Mouse (Mus musculus) neural tube, embryonic 11.5 days (tissue): Measurements from ENCODE around the gene Nup188. TPM values are rescaled to one million over a fixed set of nuclear protein-coding genes. Genes with fewer than 3 reads are reported as not detected.
A peak's percentile ranks its signal among the peaks of the same experiment; 100 is the strongest.

Experiments used
- ATAC-seq: fragments of 200-750 bp; cut with Nextera tagmentation; 2 replicates; pipeline ENCODE4 v1.8.0; 2017; ENCODE audit warnings: moderate number of reproducible peaks, mild to moderate bottlenecking, moderate TSS enrichment, moderate library complexity; ENCODE audit not compliant: insufficient read depth, low FRiP score, low TSS enrichment
- DNase-seq: peaks from one replicate; pipeline ENCODE4 v3.0.0-alpha.2; 2015; ENCODE audit warnings: low spot score
- H3K27ac ChIP-seq: fragments of 300-500 bp; sonication (generic); 2 replicates; pipeline ENCODE4 v1.5.1; 2014; ENCODE audit warnings: low read depth, mild to moderate bottlenecking, low read length
- H3K27me3 ChIP-seq: fragments of 300-500 bp; sonication (generic); 2 replicates; pipeline ENCODE4 v1.6.1; 2014; ENCODE audit warnings: mild to moderate bottlenecking, low read length, mixed read lengths; ENCODE audit not compliant: control insufficient read depth, insufficient read depth
- H3K36me3 ChIP-seq: fragments of 300-500 bp; sonication (generic); 2 replicates; pipeline ENCODE4 v1.6.1; 2014; ENCODE audit warnings: mild to moderate bottlenecking, low read length, moderate library complexity, mixed read lengths; ENCODE audit not compliant: control insufficient read depth, insufficient read depth
- H3K4me1 ChIP-seq: fragments of 300-500 bp; sonication (generic); 2 replicates; pipeline ENCODE4 v1.6.1; 2014; ENCODE audit warnings: low read length, mixed read lengths; ENCODE audit not compliant: control insufficient read depth, insufficient read depth
- H3K4me2 ChIP-seq: fragments of 300-500 bp; sonication (generic); 2 replicates; pipeline ENCODE4 v1.6.1; 2014; ENCODE audit warnings: low read depth, mild to moderate bottlenecking, moderate library complexity
- H3K4me3 ChIP-seq: fragments of 300-500 bp; sonication (generic); 2 replicates; pipeline ENCODE4 v1.5.1; 2014; ENCODE audit warnings: low read depth, low read length
- H3K9ac ChIP-seq: fragments of 300-500 bp; sonication (generic); 2 replicates; pipeline ENCODE4 v1.6.1; 2014; ENCODE audit warnings: mild to moderate bottlenecking, low read length
- H3K9me3 ChIP-seq: fragments of 300-500 bp; sonication (generic); 2 replicates; pipeline ENCODE4 v1.6.1; 2016; ENCODE audit warnings: low read length; ENCODE audit not compliant: control insufficient read depth
- WGBS: fragments of 180-500 bp; shearing (Covaris S2); extraction: QIAGEN DNeasy Blood & Tissue Kit; methylation state at CpG from one replicate; pipeline ENCODE4 v1.1.7; 2014; 5-methylcytosine and 5-hydroxymethylcytosine counted together
- polyA plus RNA-seq: library from polyadenylated mRNA; unstranded; fragments of >200 nt; fragmentation: Nextera tagmentation; extraction: Ambion mirVana; gene quantifications from 2 replicates; pipeline ENCODE4 v1.2.1, GENCODE M21; 2014

Nup188 gene
- 57.3 and 60.0 TPM in 2 replicates for polyA plus RNA-seq

DNA sequence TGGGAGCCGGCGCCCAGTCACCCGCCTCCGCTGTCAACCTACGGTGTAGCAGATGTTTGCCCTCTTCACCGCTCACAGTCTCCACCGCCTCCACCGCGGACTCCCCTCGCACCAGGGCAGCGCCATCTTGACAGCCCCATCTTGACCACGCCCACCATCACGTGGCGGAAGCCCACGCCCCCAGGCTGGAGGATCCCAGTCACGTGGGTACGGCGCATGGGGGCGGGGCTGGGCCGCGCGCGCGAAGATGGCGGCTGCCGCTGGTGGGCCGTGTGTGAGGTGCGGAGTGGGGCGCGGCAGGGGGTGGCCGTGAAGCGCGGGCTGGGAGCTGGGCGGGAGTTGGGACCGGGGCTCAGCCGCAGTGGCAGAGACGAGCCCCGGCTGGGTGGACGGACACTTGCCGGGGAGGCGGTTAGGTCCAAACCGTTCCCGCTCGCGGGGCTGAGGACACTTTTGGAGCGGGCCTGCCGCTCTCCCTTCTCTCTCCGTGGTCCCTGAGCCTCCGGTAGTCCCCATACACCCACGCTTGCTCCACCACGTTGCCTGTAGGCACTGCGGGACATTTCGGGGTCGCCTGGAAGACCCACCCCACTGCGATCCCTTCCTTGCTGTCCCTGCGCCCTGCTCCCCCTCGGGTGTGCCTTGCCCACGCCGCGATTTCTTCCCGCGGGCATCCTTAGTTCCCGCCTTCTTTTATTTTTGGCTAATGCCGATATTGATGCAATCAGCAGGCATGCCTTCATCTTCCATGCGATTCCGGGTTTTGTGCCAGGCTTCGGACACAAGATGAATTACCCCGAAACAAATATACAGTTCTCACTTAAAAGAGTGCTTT lies at the start of gene Nup188, which contains the start of gene Dolk:
TSS of gene Nup188 (plus strand) at position 206 of the 835 bp plus-strand sequence.
TSS of gene Dolk (minus strand) at position 143 of the 835 bp plus-strand sequence.
- Histone ChIP-seq H3K4me2 (peak within 1 kb of the TSS; percentile 74), H3K36me3 (no peaks in the 10 kb centered on the region), H3K27ac (no peak within 1 kb of the TSS), H3K9me3 (no peaks in the 10 kb centered on the region), H3K27me3 (no peaks in the 10 kb centered on the region), H3K4me1 (peaks cover 14% of the 10 kb centered on the region), H3K9ac (peak within 1 kb of the TSS; percentile 68), H3K4me3 (peak within 1 kb of the TSS; percentile 78)
- under 1% methylated on average over 55 of the region's 68 CpGs for WGBS
- DNase-seq (peak; percentile 98), ATAC-seq (peak; percentile 91)

DNA sequence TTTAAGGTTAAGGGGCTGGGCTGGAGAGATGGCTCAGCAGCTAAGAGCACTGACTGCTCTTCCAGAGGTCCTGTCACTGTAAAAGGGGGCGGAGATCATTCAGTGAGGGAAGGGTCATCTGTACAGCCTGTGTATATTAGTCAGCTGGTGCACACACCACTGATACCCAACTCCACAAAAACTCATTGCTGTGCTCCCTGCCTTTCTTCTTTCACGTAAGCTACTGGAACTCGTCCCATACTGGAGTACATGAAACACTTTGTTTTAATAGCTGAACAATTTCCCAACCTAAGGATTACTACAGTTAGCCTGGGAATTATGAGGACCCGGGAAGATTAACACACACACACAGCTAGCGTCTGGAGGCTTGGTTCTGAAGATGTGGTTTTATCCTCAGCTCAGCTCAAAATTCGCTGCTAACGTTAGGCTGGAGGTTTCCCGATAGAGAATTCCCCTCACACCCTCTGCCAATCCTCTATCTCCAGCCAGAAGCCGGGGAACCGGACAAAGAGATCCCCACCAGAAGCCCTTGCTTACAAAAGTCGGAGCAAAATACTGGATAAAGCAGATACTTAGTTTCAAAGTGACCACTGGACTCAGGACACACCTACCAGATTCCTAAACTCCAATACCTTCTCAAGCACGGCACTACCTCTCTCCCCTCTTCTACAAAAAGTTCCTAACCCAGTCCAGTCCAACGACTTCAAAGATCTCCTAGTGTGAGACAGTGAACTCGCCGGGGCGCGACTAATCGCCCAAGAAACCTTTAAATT lies 49.6 kb upstream of the Nup188 start:
- Histone ChIP-seq H3K36me3 (peaks cover 6% of the 10 kb centered on the region), H3K9ac (peak overlapping the region; percentile 69), H3K4me1 (peaks cover 15% of the 10 kb centered on the region), H3K27ac (peak overlapping the region; percentile 85; the same call in 1 of the 2 replicates), H3K9me3 (no peaks in the 10 kb centered on the region), H3K4me3 (peak overlapping the region; percentile 98), H3K4me2 (peak overlapping the region; percentile 66), H3K27me3 (no peaks in the 10 kb centered on the region)
- ATAC-seq (no peak), DNase-seq (peak; percentile 21)
- 6% methylated on average over 18 of the region's 18 CpGs for WGBS

DNA sequence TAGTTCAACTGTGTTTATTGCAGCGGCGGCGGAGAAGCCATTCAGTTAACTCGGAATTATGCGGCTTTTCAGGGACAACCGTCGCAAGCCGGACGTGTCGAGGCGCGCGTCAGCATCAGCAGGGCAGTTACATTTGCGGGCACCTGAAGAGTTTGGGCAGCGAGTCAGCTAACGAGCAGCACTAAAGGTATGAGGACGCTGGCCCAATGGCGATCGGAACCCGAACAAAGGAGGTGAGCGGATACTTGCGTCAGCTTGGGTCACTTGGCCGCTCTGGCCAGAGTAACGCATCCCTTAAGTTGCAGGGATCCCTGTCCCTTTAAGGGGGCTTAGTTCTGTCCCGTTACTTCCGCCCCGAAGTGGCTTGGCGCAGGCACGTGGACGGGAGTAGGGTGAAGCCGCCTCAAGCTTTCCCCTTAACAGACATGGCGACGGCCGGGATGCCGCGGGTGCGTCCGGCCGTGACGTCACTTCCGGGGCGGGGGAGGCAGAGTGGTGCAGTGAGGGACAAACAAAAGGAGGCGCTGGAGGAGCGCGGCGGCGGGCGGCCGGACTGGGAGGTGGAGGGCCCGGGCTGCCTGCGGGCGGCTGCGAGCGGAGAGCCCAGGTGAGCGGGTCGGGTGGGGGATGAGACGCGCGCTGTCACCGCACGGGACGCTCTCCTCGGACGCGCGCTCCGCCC lies 48.9 kb upstream of the Nup188 start, which contains the start of gene Lrrc8a:
TSS of gene Lrrc8a (plus strand) at position 517 of the 682 bp plus-strand sequence.
- Histone ChIP-seq H3K27me3 (no peaks in the 10 kb centered on the region), H3K9me3 (no peaks in the 10 kb centered on the region), H3K36me3 (peaks cover 6% of the 10 kb centered on the region), H3K4me1 (peaks cover 15% of the 10 kb centered on the region), H3K9ac (peak within 1 kb of the TSS; percentile 90), H3K4me3 (peak within 1 kb of the TSS; percentile 98), H3K27ac (peak within 1 kb of the TSS; percentile 85), H3K4me2 (peak within 1 kb of the TSS; percentile 85)
- under 1% methylated on average over 57 of the region's 67 CpGs for WGBS
- peak; percentile 100 for DNase-seq
- peak; percentile 94 for ATAC-seq

DNA sequence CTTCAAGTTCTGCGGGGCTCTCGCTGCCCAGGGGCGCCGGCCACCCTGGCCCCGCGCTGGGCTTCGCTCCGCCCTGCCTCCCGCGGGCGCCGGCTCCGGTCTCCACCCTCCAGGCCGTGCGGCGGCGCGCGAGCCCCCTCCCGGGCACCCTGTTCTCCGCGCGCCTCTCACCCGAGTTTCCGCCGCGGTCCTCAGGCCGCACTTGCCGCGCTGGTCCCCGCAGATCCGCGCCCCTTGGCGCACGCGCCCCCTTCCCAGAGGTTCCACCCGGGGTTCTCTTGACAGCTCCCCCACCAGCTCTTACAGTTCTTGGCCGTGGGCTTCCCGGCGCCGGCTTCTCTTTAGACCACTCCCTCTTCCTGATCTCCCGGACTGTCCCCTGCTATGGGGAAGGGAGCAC lies 48.3 kb upstream of the Nup188 start:
- ATAC-seq (peak; percentile 83), DNase-seq (no peak)
- Histone ChIP-seq H3K27me3 (no peaks in the 10 kb centered on the region), H3K4me2 (peak overlapping the region; percentile 85), H3K4me1 (peaks cover 15% of the 10 kb centered on the region), H3K9me3 (no peaks in the 10 kb centered on the region), H3K36me3 (peaks cover 6% of the 10 kb centered on the region), H3K4me3 (peak overlapping the region; percentile 98), H3K9ac (peak overlapping the region; percentile 90), H3K27ac (peak overlapping the region; percentile 85)
- under 1% methylated on average over 21 of the region's 42 CpGs for WGBS

DNA sequence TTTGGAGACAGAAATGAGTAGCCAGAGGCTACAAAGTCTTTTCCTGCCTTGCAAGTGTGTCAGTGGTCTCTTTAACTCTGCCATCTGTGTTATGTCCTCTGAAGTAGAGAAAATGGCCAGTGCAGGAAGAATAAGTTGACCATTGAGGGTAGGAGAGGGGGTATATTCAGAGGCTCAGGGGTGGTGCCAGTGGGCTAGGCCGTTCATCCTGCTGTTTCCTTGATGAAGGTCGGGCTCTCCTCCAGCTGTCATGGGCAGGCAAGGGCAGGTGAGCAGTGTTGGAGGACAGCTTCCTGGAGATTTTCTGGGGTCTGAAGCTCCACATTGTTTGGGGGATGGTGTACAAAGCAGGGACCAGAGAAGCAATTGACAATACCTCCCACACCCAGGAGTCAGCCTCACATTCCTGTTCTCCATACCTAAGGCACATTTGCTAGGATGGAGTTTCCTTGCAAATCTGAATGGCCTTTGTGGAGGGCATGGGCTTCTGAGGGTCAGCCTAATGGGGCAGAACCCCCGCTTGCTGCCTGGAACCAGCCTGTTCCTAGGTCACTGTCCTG lies 47.2 kb upstream of the Nup188 start:
- Histone ChIP-seq H3K4me1 (peaks cover 15% of the 10 kb centered on the region), H3K4me2 (peak overlapping the region; percentile 85), H3K36me3 (peaks cover 6% of the 10 kb centered on the region), H3K9me3 (no peaks in the 10 kb centered on the region), H3K27ac (no peak overlapping the region), H3K27me3 (no peaks in the 10 kb centered on the region), H3K4me3 (peak overlapping the region; percentile 98), H3K9ac (peak overlapping the region; percentile 90)
- 74% methylated on average over 3 of the region's 3 CpGs for WGBS
- ATAC-seq (no peak), DNase-seq (no peak)

DNA sequence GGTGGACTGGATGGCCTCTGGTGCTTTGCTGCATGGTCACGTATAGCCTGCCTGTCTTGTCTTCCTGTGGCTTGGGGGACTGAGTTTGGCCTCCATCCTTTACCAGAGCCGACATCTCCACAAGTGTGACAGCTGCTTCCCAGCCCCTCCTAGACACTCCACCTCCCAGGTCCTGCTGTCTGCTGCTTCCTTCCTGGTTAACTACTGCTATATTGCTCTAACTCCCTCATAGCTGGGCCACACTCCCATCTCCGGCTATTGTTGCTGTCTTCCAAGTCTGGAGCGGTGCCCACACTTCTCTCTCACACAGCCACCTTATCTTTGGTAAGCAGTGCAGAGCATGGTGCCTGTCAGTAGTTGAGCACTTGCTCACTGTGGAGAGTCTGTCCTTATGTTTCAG lies 46.4 kb upstream of the Nup188 start:
- no peak overlapping the region for H3K9ac ChIP-seq
- H3K27me3 ChIP-seq: no peaks in the 10 kb centered on the region
- DNase-seq: no peak
- H3K27ac ChIP-seq: no peak overlapping the region
- no peak overlapping the region for H3K4me2 ChIP-seq
- H3K36me3 ChIP-seq: peaks cover 6% of the 10 kb centered on the region
- no peaks in the 10 kb centered on the region for H3K9me3 ChIP-seq
- no peak for ATAC-seq
- peaks cover 15% of the 10 kb centered on the region for H3K4me1 ChIP-seq
- WGBS: 94% methylated on average over 4 of the region's 4 CpGs
- no peak overlapping the region for H3K4me3 ChIP-seq

DNA sequence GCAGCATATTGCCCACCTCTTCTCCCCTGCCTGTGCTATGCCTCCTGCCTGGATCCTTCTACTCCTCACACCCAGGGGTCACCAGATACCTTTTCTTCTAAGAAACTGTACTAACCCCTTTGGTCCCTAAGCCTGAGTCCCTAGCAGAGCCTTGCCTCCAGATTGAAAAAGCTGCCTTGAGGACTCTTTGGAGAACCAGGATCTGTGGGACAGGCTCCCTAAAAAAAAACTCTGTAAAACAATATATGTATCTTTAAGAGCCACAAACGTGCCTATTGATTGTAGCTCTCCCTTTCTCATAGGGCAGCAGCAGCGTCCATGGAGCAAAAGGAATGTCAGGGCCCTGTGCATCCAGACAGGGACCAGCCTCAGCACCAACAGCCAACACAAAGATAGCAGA lies 45.9 kb upstream of the Nup188 start, which contains the start of gene Gm28035:
TSS of gene Gm28035 (plus strand) at position 301 of the 400 bp plus-strand sequence.
- DNase-seq: no peak
- no peak within 1 kb of the TSS for H3K4me3 ChIP-seq
- no peak within 1 kb of the TSS for H3K4me2 ChIP-seq
- H3K36me3 ChIP-seq: peaks cover 6% of the 10 kb centered on the region
- H3K27ac ChIP-seq: no peak within 1 kb of the TSS
- no peaks in the 10 kb centered on the region for H3K27me3 ChIP-seq
- ATAC-seq: no peak
- WGBS: 87% methylated on average over 2 of the region's 2 CpGs
- peaks cover 15% of the 10 kb centered on the region for H3K4me1 ChIP-seq
- no peak within 1 kb of the TSS; the same call in 1 of the 2 replicates for H3K9ac ChIP-seq
- no peaks in the 10 kb centered on the region for H3K9me3 ChIP-seq

DNA sequence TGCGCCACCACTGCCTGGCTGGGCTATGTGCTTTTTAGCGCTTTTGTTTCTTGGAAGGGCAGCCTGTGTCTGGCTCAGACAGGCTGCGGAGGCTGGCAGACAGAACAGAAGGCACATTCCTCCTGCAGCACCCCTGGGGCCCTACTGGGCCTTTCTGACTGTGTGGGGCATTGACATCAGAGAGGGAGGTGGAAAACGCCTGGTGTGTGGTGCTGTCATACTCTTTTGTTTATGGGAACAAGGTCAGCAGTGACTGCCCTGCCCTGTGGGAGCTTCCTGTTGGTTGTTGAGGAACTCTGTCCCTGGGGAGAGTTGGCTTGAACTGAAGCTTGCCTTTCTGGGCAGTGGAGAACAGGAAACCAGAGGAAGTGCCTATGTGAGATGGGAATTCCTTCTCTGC lies 43.7 kb upstream of the Nup188 start:
- H3K4me3 ChIP-seq: no peak overlapping the region
- 38% methylated on average over 4 of the region's 4 CpGs for WGBS
- no peak for ATAC-seq
- H3K27ac ChIP-seq: peak overlapping the region; percentile 29; the same call in 1 of the 2 replicates
- peaks cover 6% of the 10 kb centered on the region for H3K36me3 ChIP-seq
- H3K9me3 ChIP-seq: no peaks in the 10 kb centered on the region
- H3K4me2 ChIP-seq: no peak overlapping the region
- DNase-seq: peak; percentile 19
- H3K9ac ChIP-seq: no peak overlapping the region
- no peaks in the 10 kb centered on the region for H3K27me3 ChIP-seq
- peaks cover 15% of the 10 kb centered on the region for H3K4me1 ChIP-seq
